Comparison of ENCODE assay signal across 18 mouse cellular contexts in genomic region chr5:35803416-35803815, GRCm38 (mm10).
"Had no signal": no experiment of that assay in that cellular context is flagged by ENCODE, and none has a peak within 500 bp of the region (broad histone marks: within the 10 kb centered on the region; RNA-seq: fewer than 3 reads in every experiment).

No protein-coding gene starts in this region.

- DNase-seq: kidney, adult 9 months; kidney, postnatal 4 days; lung, embryonic 14.5 days; lung, postnatal 10 days; right cerebral cortex, adult 18-20 months; right cerebral cortex, postnatal 25 days; thymus, adult 18-20 months; thymus, postnatal 14 days had no signal

- H3K4me1 ChIP-seq: liver, embryonic 12.5 days; megakaryocyte, embryonic 14.5 days; midbrain, embryonic 12.5 days; neural tube, embryonic 15.5 days had no signal

- H3K36me3 ChIP-seq: limb, embryonic 15.5 days; liver, embryonic 12.5 days; midbrain, embryonic 12.5 days had no signal

- H3K4me2 ChIP-seq: limb, embryonic 15.5 days; liver, embryonic 12.5 days; lung, embryonic 14.5 days; midbrain, embryonic 12.5 days; neural tube, embryonic 15.5 days had no signal

- ATAC-seq: liver, embryonic 12.5 days had no signal

- H3K27ac ChIP-seq: kidney, postnatal 0 days; left cerebral cortex, adult 2 months; limb, embryonic 15.5 days; liver, embryonic 12.5 days; macrophage; midbrain, embryonic 12.5 days; neural tube, embryonic 15.5 days; stomach, postnatal 0 days had no signal

- H3K9me3 ChIP-seq: limb, embryonic 15.5 days; liver, embryonic 12.5 days; megakaryocyte, embryonic 14.5 days; midbrain, embryonic 12.5 days; neural tube, embryonic 15.5 days had no signal

- H3K9ac ChIP-seq: limb, embryonic 15.5 days; liver, embryonic 12.5 days; lung, embryonic 14.5 days; midbrain, embryonic 12.5 days; neural tube, embryonic 15.5 days had no signal

- H3K27me3 ChIP-seq: limb, embryonic 15.5 days; liver, embryonic 12.5 days; midbrain, embryonic 12.5 days had no signal

- H3K4me3 ChIP-seq: left cerebral cortex, adult 2 months; limb, embryonic 15.5 days; liver, embryonic 12.5 days; megakaryocyte, embryonic 14.5 days; midbrain, embryonic 12.5 days; myocyte; neural tube, embryonic 15.5 days had no signal
